Mouse (Mus musculus) megakaryocyte, adult 5-6 weeks (primary cell): ENCODE results near the gene Fahd1. TPM values are rescaled to one million over a fixed set of nuclear protein-coding genes. Genes with fewer than 3 reads are reported as not detected.

Source experiments
- ATAC-seq: 2 replicates; pipeline ENCODE4 v1.8.0; 2016; ENCODE audit warnings: mild to moderate bottlenecking, inconsistent platforms; ENCODE audit not compliant: poor library complexity, severe bottlenecking
- total RNA-seq, 2 experiments: library from RNA; stranded (forward) in 1 of 2; stranded (reverse) in 1 of 2; fragments of 153-499, 151-499 nt in 1 of 2; fragments of 221-1000, 200-1000 nt in 1 of 2; gene quantifications; 2 replicates each; pipeline versions ENCODE4 v1.2.3 to v1.2.4; 2015 to 2017

The Fahd1 gene
- total RNA-seq, 2 experiments from 2014 or later: 3.7 to 8.4 TPM

GRCm38 (mm10) chr17:24848600-24849031 lies 1.5 kb downstream of the Fahd1 start:
- ATAC-seq: no peak

GRCm38 (mm10) chr17:24847386-24847785 lies 2.8 kb downstream of the Fahd1 start:
- ATAC-seq: no peak

- no peak for ATAC-seq
Measured at GRCm38 (mm10) chr17:24844525-24844924, 5.6 kb downstream of the Fahd1 start.

- no peak for ATAC-seq
Measured at GRCm38 (mm10) chr17:24842631-24843030, 7.5 kb downstream of the Fahd1 start.

- no peak for ATAC-seq
Measured at GRCm38 (mm10) chr17:24841133-24841532, 9.0 kb downstream of the Fahd1 start.

GRCm38 (mm10) chr17:24840341-24840740 lies 9.8 kb downstream of the Fahd1 start:
- no peak for ATAC-seq

- no peak for ATAC-seq
Measured at GRCm38 (mm10) chr17:24839842-24840241, 10.3 kb downstream of the Fahd1 start, which contains the start of gene Hagh. Gene Hagh (plus strand): TSS chr17:24840143.

- no peak for ATAC-seq
Measured at GRCm38 (mm10) chr17:24821351-24822280, 28.5 kb downstream of the Fahd1 start.

- no peak for ATAC-seq
Measured at GRCm38 (mm10) chr17:24819469-24819868, 30.7 kb downstream of the Fahd1 start.

- no peak for ATAC-seq
Measured at GRCm38 (mm10) chr17:24818172-24818571, 32.0 kb downstream of the Fahd1 start.

- no peak for ATAC-seq
Measured at GRCm38 (mm10) chr17:24817503-24817902, 32.7 kb downstream of the Fahd1 start.

GRCm38 (mm10) chr17:24815256-24815655 lies 34.9 kb downstream of the Fahd1 start:
- no peak for ATAC-seq

- ATAC-seq: no peak
Measured at GRCm38 (mm10) chr17:24812215-24812614, 37.9 kb downstream of the Fahd1 start.

GRCm38 (mm10) chr17:24811211-24811610 lies 39.0 kb downstream of the Fahd1 start:
- no peak for ATAC-seq

GRCm38 (mm10) chr17:24803952-24804951 lies 45.9 kb downstream of the Fahd1 start, which contains the start of gene Meiob:
Gene Meiob (plus strand): TSS chr17:24804289.
- ATAC-seq: peak; percentile 92

GRCm38 (mm10) chr17:24800524-24800923 lies 49.6 kb downstream of the Fahd1 start:
- ATAC-seq: no peak

GRCm38 (mm10) chr17:24799476-24799875 lies 50.7 kb downstream of the Fahd1 start:
- ATAC-seq: no peak
